Comparison of ENCODE assay signal across 25 mouse cellular contexts in the genomic region with DNA sequence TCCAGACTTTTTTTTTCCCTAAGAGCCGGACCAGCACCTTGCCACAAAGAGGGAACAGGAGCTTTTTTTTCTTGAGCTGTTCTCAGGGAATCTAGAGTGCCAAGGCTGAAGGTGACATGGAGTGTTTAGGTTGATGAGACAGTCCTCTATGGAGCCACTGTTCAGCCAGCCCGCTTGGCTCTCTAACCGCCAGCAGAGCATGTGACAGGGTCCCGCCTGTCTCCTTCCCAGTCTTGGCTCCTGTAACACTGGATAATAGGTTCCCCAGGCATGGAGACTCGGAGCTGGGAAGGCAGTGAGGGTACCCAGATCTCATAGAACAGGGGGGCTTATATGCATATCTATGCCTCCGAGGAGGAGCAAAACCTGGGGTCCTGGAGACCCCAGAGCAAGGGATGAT. TPM values are rescaled to one million over a fixed set of nuclear protein-coding genes. Genes with fewer than 3 reads are reported as not detected.
A peak's percentile ranks its signal among the peaks of the same experiment; 100 is the strongest.
DNase-seq lines count a peak whose midpoint lies in the region; ATAC-seq and TF ChIP-seq lines count a peak whose summit lies in the region.
"Had no signal": no experiment of that assay in that cellular context is flagged by ENCODE, and none has a peak within 500 bp of the region (broad histone marks: within the 10 kb centered on the region; RNA-seq: fewer than 3 reads in every experiment).

No protein-coding gene starts in this region.

- intact Hi-C loops in gastrocnemius, adult 2 months (cut with DNase I): no loop called here
- intact Hi-C loops in gastrocnemius, postnatal 14 days (cut with DNase I; ENCODE audit: low total_unique reads): no loop called here

- H3K4me1 ChIP-seq in forebrain, embryonic 11.5 days (replicated peaks; ENCODE audit: control insufficient read depth, insufficient read depth, low read length): no peaks in the 10 kb centered on the region
- no peaks in the 10 kb centered on the region for H3K4me1 ChIP-seq in forebrain, embryonic 16.5 days (replicated peaks; ENCODE audit: control insufficient read depth, insufficient read depth, low read length)
- H3K4me1 ChIP-seq: embryonic facial prominence, embryonic 12.5 days; embryonic facial prominence, embryonic 15.5 days; forebrain, embryonic 12.5 days; hindbrain, embryonic 13.5 days had no signal

- no peaks in the 10 kb centered on the region for H3K36me3 ChIP-seq in forebrain, embryonic 11.5 days (ENCODE audit: control insufficient read depth, insufficient read depth, low read length)
- no peaks in the 10 kb centered on the region for H3K36me3 ChIP-seq in forebrain, embryonic 16.5 days (ENCODE audit: control insufficient read depth, insufficient read depth)
- H3K36me3 ChIP-seq: embryonic facial prominence, embryonic 15.5 days; hindbrain, embryonic 13.5 days had no signal

- peak; percentile 30 for DNase-seq in forebrain, embryonic 11.5 days (ENCODE audit: low spot score)
- peak; percentile 24 for DNase-seq in gastrocnemius, adult 2 months
- no peak for DNase-seq in gastrocnemius, postnatal 14 days
- DNase-seq in layer of hippocampus, adult 2 months (ENCODE audit: low spot score in 2 of 2): no peak
- no peak for DNase-seq in layer of hippocampus, adult 11-12 months (ENCODE audit: low spot score)
- no peak for DNase-seq in adrenal gland, postnatal 4 days (ENCODE audit: low spot score in 2 of 2)
- DNase-seq: adrenal gland, adult 8-10 months; adrenal gland, postnatal 25 days; cerebellum, adult 11 months; cerebellum, adult 2 months; cerebellum, adult 9-11 months; cerebellum, postnatal 25 days; gastrocnemius, postnatal 36 days had no signal

- no peaks in the 10 kb centered on the region for H3K9me3 ChIP-seq in forebrain, embryonic 11.5 days (ENCODE audit: control insufficient read depth, low read length)
- no peaks in the 10 kb centered on the region for H3K9me3 ChIP-seq in forebrain, embryonic 16.5 days (ENCODE audit: control insufficient read depth, low read length)
- H3K9me3 ChIP-seq: embryonic facial prominence, embryonic 12.5 days; embryonic facial prominence, embryonic 15.5 days; forebrain, embryonic 12.5 days; hindbrain, embryonic 10.5 days; hindbrain, embryonic 13.5 days had no signal

- TF ChIP-seq CTCF in gastrocnemius, adult 2 months (IDR thresholded peaks at IDR 0.05): no peak
- TF ChIP-seq CTCF in layer of hippocampus, adult 2 months (conservative IDR thresholded peaks at IDR 0.05): no peak

- ATAC-seq in forebrain, embryonic 11.5 days (replicated peaks; ENCODE audit: low FRiP score): no peak
- no peak for ATAC-seq in forebrain, embryonic 16.5 days
- ATAC-seq: activated CD4-positive, CD25-positive, alpha-beta regulatory T cell, adult 4 months; hindbrain, embryonic 16.5 days; intestine, postnatal 0 days had no signal

- H3K4me3 ChIP-seq in forebrain, embryonic 11.5 days (ENCODE audit: low read depth, low read length): no peak overlapping the region
- no peak overlapping the region for H3K4me3 ChIP-seq in forebrain, embryonic 16.5 days (replicated peaks; ENCODE audit: low read length)
- no peak overlapping the region for H3K4me3 ChIP-seq in gastrocnemius, adult 2 months
- H3K4me3 ChIP-seq in layer of hippocampus, adult 2 months: no peak overlapping the region
- H3K4me3 ChIP-seq: embryonic facial prominence, embryonic 12.5 days; embryonic facial prominence, embryonic 15.5 days; forebrain, embryonic 12.5 days; hindbrain, embryonic 10.5 days; hindbrain, embryonic 13.5 days had no signal

- no peak overlapping the region for H3K27ac ChIP-seq in forebrain, embryonic 11.5 days (ENCODE audit: low read depth, low read length)
- no peak overlapping the region for H3K27ac ChIP-seq in forebrain, embryonic 16.5 days (ENCODE audit: low read length)
- H3K27ac ChIP-seq in gastrocnemius, adult 2 months: no peak overlapping the region
- peak overlapping the region; percentile 62; the same call in 1 of the 2 replicates for H3K27ac ChIP-seq in layer of hippocampus, adult 2 months
- H3K27ac ChIP-seq: embryonic facial prominence, embryonic 12.5 days; embryonic facial prominence, embryonic 15.5 days; forebrain, embryonic 12.5 days; hindbrain, embryonic 10.5 days; hindbrain, embryonic 13.5 days had no signal

- no peaks in the 10 kb centered on the region for H3K27me3 ChIP-seq in forebrain, embryonic 11.5 days (ENCODE audit: control insufficient read depth, insufficient read depth, low read length)
- H3K27me3 ChIP-seq in forebrain, embryonic 16.5 days (replicated peaks; ENCODE audit: control insufficient read depth, insufficient read depth, low read length): no peaks in the 10 kb centered on the region
- H3K27me3 ChIP-seq: embryonic facial prominence, embryonic 12.5 days; embryonic facial prominence, embryonic 15.5 days; forebrain, embryonic 12.5 days; hindbrain, embryonic 13.5 days had no signal

- H3K9ac ChIP-seq in forebrain, embryonic 11.5 days (ENCODE audit: low read length): no peak overlapping the region
- no peak overlapping the region for H3K9ac ChIP-seq in forebrain, embryonic 16.5 days (replicated peaks; ENCODE audit: low read depth, low read length)
- H3K9ac ChIP-seq: embryonic facial prominence, embryonic 12.5 days; embryonic facial prominence, embryonic 15.5 days; forebrain, embryonic 12.5 days; hindbrain, embryonic 13.5 days had no signal

- no peak overlapping the region for H3K4me2 ChIP-seq in forebrain, embryonic 11.5 days (ENCODE audit: low read depth, low read length, severe bottlenecking)
- H3K4me2 ChIP-seq in forebrain, embryonic 16.5 days (ENCODE audit: low read length): no peak overlapping the region
- H3K4me2 ChIP-seq: embryonic facial prominence, embryonic 12.5 days; embryonic facial prominence, embryonic 15.5 days; forebrain, embryonic 12.5 days; heart, embryonic 11.5 days; hindbrain, embryonic 13.5 days had no signal

- 80% methylated on average over 6 of the region's 6 CpGs for WGBS in forebrain, embryonic 11.5 days
- 76% methylated on average over 6 of the region's 6 CpGs for WGBS in forebrain, embryonic 16.5 days

RNA-seq across cellular contexts. Expression of gene Hmgcs2, which starts 28.4 kb away (rescaled TPM):
- polyA plus RNA-seq in forebrain, embryonic 11.5 days (2014; fragmentation: Nextera tagmentation; extraction: Ambion mirVana): 0.63 and 1.2 TPM in 2 replicates
- polyA plus RNA-seq in forebrain, embryonic 16.5 days (2015; fragmentation: Nextera tagmentation; extraction: Ambion mirVana): 10.8 and 12.8 TPM in 2 replicates
- total RNA-seq in gastrocnemius, adult 2 months (2021): under 1 TPM; 0.56 to 0.71 TPM
- total RNA-seq in gastrocnemius, postnatal 14 days (2021): 1 to 10 TPM; 2.1 to 2.3 TPM
- total RNA-seq in layer of hippocampus, adult 2 months (2021): 10 to 100 TPM in 1 of 2 experiments, 1 to 10 TPM in 1; 8.3 to 10.3 TPM
- 100 to 1,000 TPM in 1 of 2 experiments, 10 to 100 TPM in 1; 30.6 to 130 TPM for total RNA-seq in adrenal gland, postnatal 4 days (2021)
- total RNA-seq: ES-E14; granulocyte monocyte progenitor cell, adult 5-6 weeks had no signal
- polyA plus RNA-seq: activated CD4-positive, CD25-positive, alpha-beta regulatory T cell, adult 4 months had no signal

RNA-seq across cellular contexts. Expression of gene Phgdh, which starts 31.2 kb away (rescaled TPM):
- 332 and 367 TPM in 2 replicates for polyA plus RNA-seq in forebrain, embryonic 11.5 days (2014; fragmentation: Nextera tagmentation; extraction: Ambion mirVana)
- 168 and 190 TPM in 2 replicates for polyA plus RNA-seq in forebrain, embryonic 16.5 days (2015; fragmentation: Nextera tagmentation; extraction: Ambion mirVana)
- total RNA-seq in gastrocnemius, adult 2 months (2021): 1 to 10 TPM; 1.1 to 1.9 TPM
- 1 to 10 TPM; 5.7 to 7.0 TPM for total RNA-seq in gastrocnemius, postnatal 14 days (2021)
- total RNA-seq in layer of hippocampus, adult 2 months (2021): 10 to 100 TPM; 66.8 to 82.0 TPM
- 10 to 100 TPM; 52.0 to 79.6 TPM for total RNA-seq in adrenal gland, postnatal 4 days (2021)

Comparison
In these comparisons a context has a peak if more than half of its experiments do, and no peak if none do; other contexts are left out.
1. DNase-seq: peak in forebrain, embryonic 11.5 days (single experiment) and gastrocnemius, adult 2 months (single experiment); none in gastrocnemius, postnatal 14 days (single experiment), layer of hippocampus, adult 2 months (0 of 2), layer of hippocampus, adult 11-12 months (single experiment) and adrenal gland, postnatal 4 days (0 of 2).
2. RNA of gene Phgdh, which starts 31.2 kb away (total RNA-seq): 66.8 to 82.0 TPM in layer of hippocampus, adult 2 months and 52.0 to 79.6 TPM in adrenal gland, postnatal 4 days; 5.7 to 7.0 TPM in gastrocnemius, postnatal 14 days and 1.1 to 1.9 TPM in gastrocnemius, adult 2 months; every median in the first group is over 4 times any median in the second.